Mouse (Mus musculus) liver, embryonic 18 days (tissue): Measurements from ENCODE around the gene Agr2. TPM values are rescaled to one million over a fixed set of nuclear protein-coding genes. Genes with fewer than 3 reads are reported as not detected.

ENCODE experiments used
- polyA plus RNA-seq: library from polyadenylated mRNA; depleted of rRNA; stranded (reverse); fragments of >200 nt; gene quantifications from 2 replicates; pipeline ENCODE4 v1.2.3, GENCODE M21; 2012; rRNA removed

The Agr2 gene
- 0.05 and 0.17 TPM in 2 replicates for polyA plus RNA-seq

DNA sequence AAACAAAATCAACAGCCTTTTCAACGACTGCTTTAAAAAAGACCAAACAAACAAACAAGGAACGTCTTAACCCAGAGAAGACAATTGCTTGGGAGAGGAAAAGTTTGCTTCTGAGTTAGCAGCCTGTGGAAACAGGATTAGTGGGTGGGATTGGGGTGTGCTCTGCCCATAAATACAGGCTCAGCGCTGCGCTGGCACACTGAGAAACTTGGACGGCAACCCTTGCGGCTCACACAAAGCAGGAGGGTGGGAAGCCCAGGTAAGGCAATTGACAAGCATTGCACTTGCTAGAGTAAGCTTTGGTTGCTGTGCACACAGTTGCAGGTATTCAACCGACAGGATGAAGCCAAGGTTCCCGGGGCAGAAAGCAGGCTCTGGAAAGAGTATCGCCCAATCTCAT lies at the start of gene Agr2:
TSS of gene Agr2 (plus strand) at position 197 of the 400 bp plus-strand sequence.

DNA sequence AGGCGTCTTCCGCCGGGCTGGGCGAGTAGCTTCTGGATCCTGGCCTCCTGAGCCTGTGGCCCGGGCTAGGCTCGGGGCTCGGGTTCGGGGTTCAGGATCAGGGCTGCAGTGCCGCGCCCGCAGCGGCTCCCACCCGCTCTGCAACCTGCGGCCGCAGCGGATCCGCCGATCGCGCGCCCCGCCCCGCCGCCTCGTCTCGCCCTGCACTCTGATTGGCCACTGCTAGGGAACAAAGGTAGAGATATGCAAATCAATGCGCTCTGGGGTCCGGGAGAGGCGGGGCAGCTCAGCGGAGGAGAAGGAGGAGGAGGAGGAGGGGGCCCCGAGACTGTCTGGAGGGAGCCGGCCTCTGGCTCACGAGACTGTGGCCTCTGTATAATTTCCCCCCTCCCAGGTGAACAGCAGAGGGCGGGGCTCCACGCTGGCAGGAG lies 49.7 kb downstream of the Agr2 start, which contains the start of gene Tspan13:
TSS of gene Tspan13 (minus strand) at position 153 of the 431 bp plus-strand sequence.

Other genes starting within 250 kb of the Agr2 start
- gene Agr3, start 67.3 kb upstream of the Agr2 start, polyA plus RNA-seq, result not detected in 2 replicates
- gene Tspan13, start 49.6 kb downstream of the Agr2 start, polyA plus RNA-seq, result 8.3 and 11.5 TPM in 2 replicates
- 3.6 and 4.0 TPM in 2 replicates for gene Ankmy2, start 164.2 kb downstream of the Agr2 start, polyA plus RNA-seq
- 18.4 and 19.6 TPM in 2 replicates for gene Bzw2, start 165.2 kb downstream of the Agr2 start, polyA plus RNA-seq